Mouse (Mus musculus) stomach, embryonic 14.5 days (tissue): ENCODE results near the gene Dok5. TPM values are rescaled to one million over a fixed set of nuclear protein-coding genes. Genes with fewer than 3 reads are reported as not detected.

ENCODE experiments used
- ATAC-seq: fragments of 200-750 bp; cut with Nextera tagmentation; 2 replicates; pipeline ENCODE4 v1.8.0; 2017; ENCODE audit warnings: low read depth, moderate TSS enrichment; ENCODE audit not compliant: insufficient number of reproducible peaks, insufficient read depth, low FRiP score
- H3K27ac ChIP-seq: fragments of 300-500 bp; sonication (generic); 2 replicates; pipeline ENCODE4 v1.5.1; 2014; ENCODE audit warnings: mild to moderate bottlenecking, low read length, moderate library complexity, mixed read lengths
- H3K27me3 ChIP-seq: fragments of 300-500 bp; sonication (generic); 2 replicates; pipeline ENCODE4 v1.6.1; 2014; ENCODE audit warnings: low read length, control low read depth, mixed read lengths; ENCODE audit not compliant: control insufficient read depth, insufficient read depth
- H3K36me3 ChIP-seq: fragments of 300-500 bp; sonication (generic); 2 replicates; pipeline ENCODE4 v1.6.1; 2014; ENCODE audit warnings: mild to moderate bottlenecking, control low read depth, low read length, moderate library complexity, mixed read lengths; ENCODE audit not compliant: control insufficient read depth, insufficient read depth
- H3K4me1 ChIP-seq: fragments of 300-500 bp; sonication (generic); 2 replicates; pipeline ENCODE4 v1.6.1; 2014; ENCODE audit warnings: low read length, control low read depth, mixed read lengths; ENCODE audit not compliant: control insufficient read depth, insufficient read depth
- H3K4me2 ChIP-seq: fragments of 300-500 bp; sonication (generic); replicated peaks from 2 replicates; pipeline ENCODE4 v1.6.1; 2014; ENCODE audit warnings: low read depth, low read length, control low read depth
- H3K4me3 ChIP-seq: fragments of 300-500 bp; sonication (generic); 2 replicates; pipeline ENCODE4 v1.5.1; 2014; ENCODE audit warnings: low read depth, low read length, control low read depth
- H3K9ac ChIP-seq: fragments of 300-500 bp; sonication (generic); replicated peaks from 2 replicates; pipeline ENCODE4 v1.6.1; 2014; ENCODE audit warnings: low read depth, mild to moderate bottlenecking, control low read depth, low read length, moderate library complexity, mixed read lengths
- H3K9me3 ChIP-seq: fragments of 300-500 bp; sonication (generic); 2 replicates; pipeline ENCODE4 v1.6.1; 2016; ENCODE audit warnings: low read depth, low read length, control low read depth; ENCODE audit not compliant: control insufficient read depth
- WGBS: fragments of 180-500 bp; shearing (Covaris S2); extraction: QIAGEN DNeasy Blood & Tissue Kit; methylation state at CpG from one replicate; pipeline ENCODE4 v1.1.7; 2014; 5-methylcytosine and 5-hydroxymethylcytosine counted together
- polyA plus RNA-seq: library from polyadenylated mRNA; unstranded; fragments of >200 nt; fragmentation: Nextera tagmentation; extraction: Ambion mirVana; gene quantifications from 2 replicates; pipeline ENCODE4 v1.2.1, GENCODE M21; 2014

The Dok5 gene
- polyA plus RNA-seq, 1 experiment from 2014 or later, result 2.6 TPM

GRCm38 (mm10) chr2:170768699-170769098 is 37.1 kb downstream of the Dok5 start:
- Histone ChIP-seq H3K9ac (no peak overlapping the region), H3K36me3 (no peaks in the 10 kb centered on the region), H3K4me2 (no peak overlapping the region), H3K27me3 (no peaks in the 10 kb centered on the region), H3K4me1 (0 out of 2 replicates have a peak, but pooled peaks cover 8% of the 10 kb centered on the region), H3K4me3 (no peak overlapping the region), H3K27ac (no peak overlapping the region), H3K9me3 (no peaks in the 10 kb centered on the region)
- no peak for ATAC-seq
- WGBS, result 86% methylated on average over 6 of the region's 6 CpGs

DNA sequence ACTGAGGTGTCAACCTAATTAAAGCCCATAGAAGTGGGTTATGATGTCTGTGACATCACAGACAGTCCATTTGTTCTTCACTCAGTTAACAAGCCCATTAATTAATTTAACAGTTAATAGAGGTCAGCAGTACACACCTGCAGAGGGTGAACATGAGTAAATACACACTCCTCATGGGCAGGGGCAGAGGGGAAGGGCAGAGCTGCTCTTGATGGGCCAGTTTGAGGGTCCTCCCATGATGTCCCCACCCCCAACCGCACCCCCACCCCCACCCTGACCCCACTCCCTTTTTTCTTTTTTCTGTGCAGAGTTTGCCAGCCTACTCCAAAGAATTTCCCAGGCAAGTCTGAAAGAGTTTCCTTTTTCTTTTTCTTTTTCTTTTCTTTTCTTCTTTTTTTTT is 39.9 kb downstream of the Dok5 start:
- no peaks in the 10 kb centered on the region for H3K36me3 ChIP-seq
- H3K4me3 ChIP-seq, result no peak overlapping the region
- ATAC-seq, result no peak
- no peaks in the 10 kb centered on the region for H3K27me3 ChIP-seq
- no peak overlapping the region for H3K9ac ChIP-seq
- H3K4me2 ChIP-seq, result no peak overlapping the region
- H3K27ac ChIP-seq, result no peak overlapping the region
- no peaks in the 10 kb centered on the region for H3K9me3 ChIP-seq
- WGBS, result 6% methylated on average over 1 of the region's 1 CpGs
- 0 out of 2 replicates have a peak, but pooled peaks cover 8% of the 10 kb centered on the region for H3K4me1 ChIP-seq

DNA sequence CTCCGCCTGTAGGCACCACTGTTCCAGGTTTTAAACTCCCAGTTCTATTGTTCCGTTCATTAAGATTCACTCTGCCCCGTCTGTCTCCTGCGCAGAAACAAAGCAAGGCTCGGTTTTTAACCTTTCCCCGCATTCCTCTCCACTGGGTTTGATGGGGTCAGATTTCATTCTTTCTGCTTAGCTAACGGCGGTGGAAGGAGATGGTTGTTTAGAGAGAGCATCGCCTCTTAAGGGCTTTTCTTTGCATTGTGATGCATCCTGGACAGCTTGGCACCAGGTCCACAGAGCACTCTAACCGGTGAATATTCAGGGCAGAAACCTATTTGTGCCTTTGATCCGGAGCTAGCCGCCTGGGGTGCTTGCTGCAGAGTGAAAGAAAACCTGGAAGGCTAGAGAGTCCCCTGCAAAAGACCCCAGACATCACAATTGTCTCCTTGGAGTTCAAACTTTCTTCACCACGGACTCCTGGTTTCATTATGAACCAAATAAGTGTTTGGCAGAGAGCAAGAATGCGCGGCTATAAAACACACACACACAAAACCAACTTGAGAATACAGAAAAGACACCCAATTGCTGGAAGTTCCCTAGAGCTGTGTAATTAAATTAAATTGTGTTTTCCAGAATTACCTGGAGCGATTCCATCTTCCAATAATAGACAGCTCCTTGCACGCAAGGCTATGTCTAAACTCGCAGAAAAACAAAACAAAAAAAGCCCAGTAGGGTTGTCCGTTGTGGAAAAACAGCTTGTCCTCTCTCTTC is 40.7 kb downstream of the Dok5 start:
- H3K4me3 ChIP-seq, result no peak overlapping the region
- 16% methylated on average over 19 of the region's 19 CpGs for WGBS
- H3K27me3 ChIP-seq, result no peaks in the 10 kb centered on the region
- H3K27ac ChIP-seq, result no peak overlapping the region
- H3K4me1 ChIP-seq, result 0 out of 2 replicates have a peak, but pooled peaks cover 8% of the 10 kb centered on the region
- H3K4me2 ChIP-seq, result peak overlapping the region; percentile 10; the same call in 1 of the 2 replicates
- no peak overlapping the region for H3K9ac ChIP-seq
- no peaks in the 10 kb centered on the region for H3K36me3 ChIP-seq
- ATAC-seq, result no peak
- H3K9me3 ChIP-seq, result no peaks in the 10 kb centered on the region

DNA sequence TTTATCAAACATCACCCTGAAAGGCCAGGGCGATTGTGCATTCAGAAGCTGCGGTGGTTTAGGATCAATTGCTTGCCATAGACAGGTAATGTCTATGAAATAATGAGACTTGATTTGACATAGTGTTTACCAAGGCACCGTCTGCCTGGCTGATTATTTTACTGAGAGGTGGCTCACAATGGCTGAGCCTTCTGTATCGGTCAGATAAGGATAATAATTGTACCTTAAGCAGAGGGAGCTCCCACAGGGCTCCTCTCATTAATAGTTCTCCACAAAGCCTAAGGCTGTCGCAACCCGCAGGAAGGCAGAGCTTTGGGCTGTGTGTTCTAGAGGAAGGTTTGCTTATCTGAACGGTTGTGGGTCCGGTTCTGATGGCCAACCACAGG is 41.3 kb downstream of the Dok5 start:
- Histone ChIP-seq H3K9ac (no peak overlapping the region), H3K27me3 (no peaks in the 10 kb centered on the region), H3K4me3 (no peak overlapping the region), H3K4me2 (no peak overlapping the region), H3K4me1 (0 out of 2 replicates have a peak, but pooled peaks cover 8% of the 10 kb centered on the region), H3K36me3 (no peaks in the 10 kb centered on the region), H3K27ac (no peak overlapping the region), H3K9me3 (no peaks in the 10 kb centered on the region)
- no peak for ATAC-seq
- 60% methylated on average over 8 of the region's 8 CpGs for WGBS

- Histone ChIP-seq H3K4me2 (no peak overlapping the region), H3K4me3 (no peak overlapping the region), H3K9ac (no peak overlapping the region), H3K27me3 (no peaks in the 10 kb centered on the region), H3K4me1 (0 out of 2 replicates have a peak, but pooled peaks cover 8% of the 10 kb centered on the region), H3K36me3 (no peaks in the 10 kb centered on the region), H3K9me3 (no peaks in the 10 kb centered on the region), H3K27ac (no peak overlapping the region)
- no peak for ATAC-seq
- 85% methylated on average over 15 of the region's 15 CpGs for WGBS
Observed at GRCm38 (mm10) chr2:170775577-170775976, 44.0 kb downstream of the Dok5 start.

GRCm38 (mm10) chr2:170776107-170776506 is 44.5 kb downstream of the Dok5 start:
- Histone ChIP-seq H3K9me3 (no peaks in the 10 kb centered on the region), H3K9ac (no peak overlapping the region), H3K36me3 (no peaks in the 10 kb centered on the region), H3K27me3 (no peaks in the 10 kb centered on the region), H3K4me2 (no peak overlapping the region), H3K4me3 (no peak overlapping the region), H3K4me1 (0 out of 2 replicates have a peak, but pooled peaks cover 8% of the 10 kb centered on the region), H3K27ac (no peak overlapping the region)
- ATAC-seq, result no peak
- 92% methylated on average over 11 of the region's 11 CpGs for WGBS

GRCm38 (mm10) chr2:170777572-170777971 is 46.0 kb downstream of the Dok5 start:
- H3K9me3 ChIP-seq, result no peaks in the 10 kb centered on the region
- H3K27ac ChIP-seq, result no peak overlapping the region
- H3K27me3 ChIP-seq, result no peaks in the 10 kb centered on the region
- ATAC-seq, result no peak
- H3K4me1 ChIP-seq, result no peaks in the 10 kb centered on the region
- H3K4me3 ChIP-seq, result no peak overlapping the region
- 72% methylated on average over 6 of the region's 6 CpGs for WGBS
- no peak overlapping the region for H3K9ac ChIP-seq
- no peaks in the 10 kb centered on the region for H3K36me3 ChIP-seq
- H3K4me2 ChIP-seq, result no peak overlapping the region

DNA sequence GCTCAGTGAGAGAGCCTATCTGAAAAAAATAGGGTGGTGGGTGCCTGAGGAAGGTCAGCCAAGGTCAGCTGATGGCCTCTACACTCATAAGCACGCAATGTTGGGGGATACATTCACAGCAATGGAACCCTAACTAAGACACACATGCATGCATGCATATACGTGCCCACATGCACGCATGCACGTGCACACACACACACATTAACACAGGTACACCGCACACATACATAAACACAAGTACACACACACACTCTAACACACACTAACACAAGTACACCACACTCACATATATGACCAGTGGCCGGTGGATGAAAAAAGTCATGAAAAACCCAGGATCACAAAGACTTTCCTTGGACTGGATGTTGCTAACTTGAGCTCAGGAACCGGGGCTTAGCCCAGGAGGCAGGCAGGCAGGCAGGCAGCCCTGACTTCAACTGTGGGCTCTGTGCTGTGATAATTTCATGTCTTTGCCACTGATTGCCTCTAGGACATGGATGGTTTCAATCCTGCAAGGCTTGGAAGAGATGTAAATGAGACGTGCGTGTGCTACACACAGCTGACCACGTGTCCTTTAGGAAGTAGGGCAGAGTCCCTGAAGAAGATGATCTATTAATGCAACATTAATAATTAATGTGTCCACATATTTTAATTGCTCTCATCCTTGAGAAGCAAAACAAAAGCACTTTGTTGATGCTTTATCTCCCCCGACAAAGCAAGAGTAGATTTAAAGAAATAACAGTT is 48.6 kb downstream of the Dok5 start:
- 88% methylated on average over 11 of the region's 11 CpGs for WGBS
- no peak for ATAC-seq
- H3K36me3 ChIP-seq, result no peaks in the 10 kb centered on the region
- no peak overlapping the region for H3K4me2 ChIP-seq
- no peaks in the 10 kb centered on the region for H3K9me3 ChIP-seq
- H3K4me1 ChIP-seq, result no peaks in the 10 kb centered on the region
- no peak overlapping the region for H3K9ac ChIP-seq
- H3K27ac ChIP-seq, result no peak overlapping the region
- H3K27me3 ChIP-seq, result no peaks in the 10 kb centered on the region
- no peak overlapping the region for H3K4me3 ChIP-seq
